Mouse (Mus musculus) cerebellum, adult 9-10 months (tissue): ENCODE measurements around the gene 1190005I06Rik.

ENCODE experiments used
- DNase-seq: peaks from one replicate; pipeline ENCODE4 v3.0.0; 2022

1190005I06Rik gene

DNA sequence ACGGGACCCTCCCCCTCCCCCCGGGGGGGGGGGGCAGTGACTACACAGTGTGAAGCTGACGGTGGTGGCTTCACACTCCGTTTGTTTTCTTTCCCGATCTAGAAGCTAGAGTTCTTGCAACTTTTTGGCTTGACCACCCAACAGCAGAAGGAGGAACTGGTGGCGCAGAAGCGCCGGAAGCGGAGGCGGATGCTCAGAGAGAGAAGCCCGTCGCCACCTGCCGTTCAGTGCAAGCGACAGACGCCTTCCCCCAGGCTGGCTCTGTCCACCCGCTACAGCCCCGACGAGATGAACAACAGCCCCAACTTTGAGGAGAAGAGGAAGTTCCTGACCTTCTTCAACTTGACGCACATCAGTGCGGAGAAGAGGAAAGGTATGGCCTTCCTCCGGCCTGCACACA lies 74.9 kb downstream of the 1190005I06Rik start:
- no peak for DNase-seq

DNA sequence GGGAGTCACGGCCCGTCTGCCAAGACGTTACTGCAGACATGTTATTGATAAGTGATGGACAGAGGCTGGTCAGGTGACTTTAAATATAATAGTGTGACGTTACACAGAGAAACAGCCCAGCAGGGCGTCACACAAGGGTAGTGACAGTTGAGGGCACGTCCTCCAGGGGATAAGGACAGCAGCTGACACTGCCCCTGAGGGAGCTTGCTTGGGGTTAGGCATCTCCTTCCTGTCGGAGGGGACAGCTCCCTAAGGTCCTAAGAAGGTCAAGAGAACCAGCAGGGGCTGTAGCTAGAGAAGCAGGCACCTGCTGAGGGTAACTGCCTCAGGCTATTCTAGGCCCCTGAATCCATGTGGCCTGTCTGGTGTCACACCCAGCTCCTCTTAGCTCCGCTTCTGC lies 75.9 kb downstream of the 1190005I06Rik start:
- DNase-seq: no peak

DNA sequence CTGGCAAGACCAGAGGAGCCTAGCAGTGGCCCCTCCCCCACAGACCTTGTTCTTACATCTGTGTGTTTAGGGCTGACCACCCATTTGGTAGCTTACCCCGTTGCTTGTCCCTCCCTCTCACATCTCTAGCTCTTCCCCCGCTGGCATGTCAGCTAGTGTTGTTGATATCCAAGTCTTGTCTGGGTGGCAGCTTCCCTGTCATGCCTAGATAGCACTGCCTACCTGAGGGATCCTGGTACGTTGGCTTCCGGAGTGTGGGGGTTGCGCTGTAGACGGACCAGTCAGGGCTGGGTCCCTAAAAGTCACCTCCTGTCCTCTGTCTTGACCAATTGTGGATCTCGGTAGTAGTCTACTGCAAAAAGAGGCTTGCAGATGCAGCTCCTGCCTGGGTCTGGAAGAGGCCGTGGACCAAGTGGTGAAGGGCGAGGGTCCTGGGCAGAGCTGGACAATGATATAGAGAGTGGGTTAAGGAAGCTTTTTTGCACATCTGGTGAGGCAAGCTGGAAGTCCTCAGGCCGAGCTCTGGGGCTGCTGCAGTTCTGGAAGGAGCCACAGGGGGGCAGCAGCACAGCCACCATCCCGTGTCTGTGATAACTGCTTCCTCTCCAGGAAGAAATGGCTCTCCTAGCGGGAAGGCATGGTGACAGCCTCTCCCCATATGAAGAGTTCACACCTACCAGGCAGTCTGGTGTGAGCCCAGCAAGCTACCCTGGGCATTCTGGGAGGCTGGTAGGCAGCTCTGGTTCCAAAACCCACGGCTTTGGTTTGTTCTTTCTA lies 77.3 kb downstream of the 1190005I06Rik start:
- DNase-seq: peak; percentile 84

GRCm38 (mm10) chr8:120569123-120569522 lies 78.3 kb downstream of the 1190005I06Rik start:
- DNase-seq: no peak

DNA sequence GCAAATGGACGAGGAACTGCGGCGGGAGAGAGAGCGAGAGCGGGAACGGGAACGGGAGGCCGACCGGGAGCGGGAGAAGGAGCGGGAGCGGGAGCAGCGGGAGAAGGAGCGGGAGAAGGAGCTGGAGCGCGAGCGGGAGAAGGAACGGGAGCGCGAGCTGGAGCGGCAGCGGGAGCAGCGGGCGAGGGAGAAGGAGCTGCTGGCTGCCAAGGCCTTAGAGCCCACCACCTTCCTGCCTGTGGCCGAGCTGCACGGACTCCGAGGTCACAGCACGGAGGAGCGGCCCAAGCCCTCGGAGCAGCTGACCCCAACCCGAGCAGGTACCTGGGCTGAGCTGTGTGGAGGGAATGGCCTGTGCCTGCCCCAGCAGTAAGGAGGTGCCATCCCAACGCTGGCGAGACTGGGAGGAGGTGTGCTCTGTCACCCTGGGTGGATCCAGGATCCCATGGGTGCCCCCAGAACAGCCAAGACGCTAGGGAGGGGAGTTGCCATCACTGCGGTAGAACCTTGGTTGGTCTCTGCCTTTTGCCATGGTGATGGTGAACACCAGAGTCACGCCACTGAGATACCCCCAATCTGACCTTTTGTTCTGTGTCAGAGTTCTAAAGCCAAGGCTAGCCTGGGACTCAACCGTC lies 79.2 kb downstream of the 1190005I06Rik start:
- DNase-seq: no peak

DNA sequence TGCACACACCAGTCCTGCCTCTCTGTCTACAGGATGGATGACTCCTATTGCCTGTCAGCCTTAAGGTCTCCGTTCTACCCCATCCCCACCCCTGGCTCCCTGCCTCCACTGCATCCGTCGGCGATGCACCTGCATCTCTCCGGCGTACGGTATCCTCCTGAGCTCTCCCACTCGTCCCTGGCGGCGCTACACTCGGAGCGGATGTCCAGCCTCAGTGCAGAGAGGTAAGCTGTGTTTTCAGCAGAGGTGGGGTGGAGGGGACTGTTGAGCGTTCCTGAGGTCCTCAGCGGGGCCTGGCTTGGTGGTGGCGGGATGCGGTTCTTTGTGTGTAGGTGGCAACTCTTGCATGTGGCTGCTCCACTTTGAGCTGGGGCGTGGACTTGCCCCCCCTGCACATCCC lies 79.7 kb downstream of the 1190005I06Rik start:
- DNase-seq: peak; percentile 36

GRCm38 (mm10) chr8:120566681-120567080 lies 80.8 kb downstream of the 1190005I06Rik start:
- no peak for DNase-seq

DNA sequence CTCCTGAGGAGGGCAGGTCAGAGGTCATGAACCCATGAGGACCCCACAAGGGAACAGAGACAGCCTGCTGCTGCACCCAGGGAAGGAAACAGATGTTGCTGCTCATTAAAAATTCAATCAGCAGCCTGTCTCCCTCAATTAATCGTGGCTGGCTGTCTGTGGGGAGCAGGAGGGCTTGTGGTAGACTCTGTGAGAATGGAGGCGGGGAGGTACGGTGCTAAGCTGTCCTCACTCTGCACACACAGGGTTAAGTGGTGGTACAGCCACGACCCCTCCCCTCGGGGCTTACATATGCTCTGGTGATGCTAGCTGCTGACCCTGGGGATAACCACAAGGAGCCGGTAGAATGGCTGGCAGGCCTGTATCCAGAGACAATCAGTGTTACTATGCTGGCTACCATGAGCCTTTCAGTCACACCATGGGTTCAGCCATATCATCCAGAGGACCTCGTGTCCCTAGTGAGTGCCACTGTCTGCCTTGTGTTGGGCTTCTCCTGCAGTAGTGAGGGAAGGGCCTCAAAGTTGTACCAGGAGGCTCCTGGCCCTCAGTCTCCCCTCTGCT lies 82.2 kb downstream of the 1190005I06Rik start:
- no peak for DNase-seq

GRCm38 (mm10) chr8:120563851-120564837 lies 83.3 kb downstream of the 1190005I06Rik start:
- DNase-seq: peak; percentile 80

DNA sequence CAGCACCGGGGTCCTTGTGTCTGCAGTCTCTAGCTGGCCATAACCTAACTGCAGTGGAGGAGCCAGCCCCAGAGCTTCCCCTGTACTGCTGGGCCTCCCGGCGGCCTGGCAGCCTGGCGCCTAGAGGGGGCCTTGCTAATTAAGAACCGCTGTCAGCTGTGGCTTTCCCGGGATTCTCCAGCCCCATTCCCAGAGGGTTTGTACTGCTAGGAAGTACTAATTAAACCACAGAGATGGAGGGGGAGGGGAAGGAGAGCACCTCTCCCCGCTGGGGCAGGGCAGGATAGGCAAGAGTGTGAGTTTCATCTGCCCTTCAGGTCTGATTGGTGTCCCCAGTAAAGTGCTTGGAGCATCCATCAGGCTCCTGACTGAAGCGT lies 84.1 kb downstream of the 1190005I06Rik start:
- no peak for DNase-seq

GRCm38 (mm10) chr8:120562680-120563347 lies 84.6 kb downstream of the 1190005I06Rik start:
- no peak for DNase-seq

- DNase-seq: no peak
Measured at GRCm38 (mm10) chr8:120561539-120562435, 85.6 kb downstream of the 1190005I06Rik start.

DNA sequence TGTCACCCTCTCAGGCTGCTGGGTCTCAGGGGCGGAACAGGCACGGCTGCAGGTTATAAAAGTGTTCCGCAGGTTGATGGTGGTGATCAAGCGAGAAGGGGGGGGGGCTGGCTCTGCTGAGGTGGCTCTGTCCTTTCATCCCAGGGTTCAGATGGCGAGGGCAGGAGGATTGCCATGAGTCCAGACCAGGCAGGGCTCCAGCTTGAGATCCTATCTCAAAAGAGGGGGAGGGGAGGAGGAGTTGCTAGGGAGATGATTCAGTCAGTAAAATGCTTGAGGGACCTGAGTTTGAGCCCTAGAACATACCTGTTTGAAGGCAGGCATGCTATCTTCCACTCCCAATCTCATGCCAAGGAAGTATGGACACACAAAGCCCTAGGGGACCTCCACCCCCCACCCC lies 86.9 kb downstream of the 1190005I06Rik start:
- DNase-seq: no peak

GRCm38 (mm10) chr8:120559654-120560053 lies 87.8 kb downstream of the 1190005I06Rik start:
- no peak for DNase-seq
